Mouse (Mus musculus) midbrain, embryonic 16.5 days (tissue): ENCODE results near the gene Gprin1. TPM values are rescaled to one million over a fixed set of nuclear protein-coding genes. Genes with fewer than 3 reads are reported as not detected.

Experiments used
- ATAC-seq: fragments of 200-750 bp; cut with Nextera tagmentation; 2 replicates; pipeline ENCODE4 v1.8.0; 2017; ENCODE audit warnings: moderate TSS enrichment
- H3K27ac ChIP-seq: fragments of 300-500 bp; sonication (generic); 2 replicates; pipeline ENCODE4 v1.5.1; 2014; ENCODE audit warnings: mild to moderate bottlenecking, low read length, mixed read lengths
- H3K27me3 ChIP-seq: fragments of 300-500 bp; sonication (generic); 2 replicates; pipeline ENCODE4 v1.6.1; 2014; ENCODE audit warnings: low read depth, low read length, mixed read lengths; ENCODE audit not compliant: control insufficient read depth, insufficient read depth
- H3K36me3 ChIP-seq: fragments of 300-500 bp; sonication (generic); 2 replicates; pipeline ENCODE4 v1.6.1; 2014; ENCODE audit warnings: mild to moderate bottlenecking, low read length, moderate library complexity, mixed read lengths; ENCODE audit not compliant: control insufficient read depth, insufficient read depth
- H3K4me1 ChIP-seq: fragments of 300-500 bp; sonication (generic); 2 replicates; pipeline ENCODE4 v1.6.1; 2014; ENCODE audit warnings: mild to moderate bottlenecking, low read length, mixed read lengths; ENCODE audit not compliant: control insufficient read depth, insufficient read depth
- H3K4me2 ChIP-seq: fragments of 300-500 bp; sonication (generic); 2 replicates; pipeline ENCODE4 v1.6.1; 2014; ENCODE audit warnings: mild to moderate bottlenecking, low read length, mixed read lengths
- H3K4me3 ChIP-seq: fragments of 300-500 bp; sonication (generic); 2 replicates; pipeline ENCODE4 v1.5.1; 2014; ENCODE audit warnings: low read depth, mild to moderate bottlenecking, low read length, moderate library complexity, mixed read lengths
- H3K9ac ChIP-seq: fragments of 300-500 bp; sonication (generic); 2 replicates; pipeline ENCODE4 v1.6.1; 2014; ENCODE audit warnings: low read depth, low read length, mixed read lengths
- H3K9me3 ChIP-seq: fragments of 300-500 bp; sonication (generic); replicated peaks from 2 replicates; pipeline ENCODE4 v1.6.1; 2014; ENCODE audit warnings: mild to moderate bottlenecking, low read length, mixed read lengths; ENCODE audit not compliant: control insufficient read depth, poor library complexity, severe bottlenecking
- WGBS: fragments of 180-500 bp; shearing (Covaris S2); extraction: QIAGEN DNeasy Blood & Tissue Kit; methylation state at CpG from one replicate; pipeline ENCODE4 v1.1.7; 2014; 5-methylcytosine and 5-hydroxymethylcytosine counted together
- polyA plus RNA-seq: library from polyadenylated mRNA; unstranded; fragments of >200 nt; fragmentation: Nextera tagmentation; extraction: Ambion mirVana; gene quantifications from 2 replicates; pipeline ENCODE4 v1.2.1, GENCODE M21; 2015

Gprin1 gene
- 5.5 and 6.6 TPM in 2 replicates for polyA plus RNA-seq

- peaks cover 3% of the 10 kb centered on the region; the same call in 1 of the 2 replicates for H3K27me3 ChIP-seq
- peak within 1 kb of the TSS; percentile 61 for H3K4me2 ChIP-seq
- H3K4me1 ChIP-seq, result peaks cover 45% of the 10 kb centered on the region
- no peaks in the 10 kb centered on the region for H3K36me3 ChIP-seq
- peak within 1 kb of the TSS; percentile 83 for H3K9ac ChIP-seq
- peak within 1 kb of the TSS; percentile 92 for H3K27ac ChIP-seq
- no peaks in the 10 kb centered on the region for H3K9me3 ChIP-seq
- 1% methylated on average over 18 of the region's 29 CpGs for WGBS
- peak within 1 kb of the TSS; percentile 68 for H3K4me3 ChIP-seq
- ATAC-seq, result peak; percentile 72
These were observed at the start of gene Gprin1 for GRCm38 (mm10) chr13:54749864-54750411. TSS of gene Gprin1 (minus strand) at chr13:54749874.

GRCm38 (mm10) chr13:54798740-54799139 lies 49.1 kb upstream of the Gprin1 start:
- Histone ChIP-seq H3K27ac (no peak overlapping the region), H3K9me3 (no peaks in the 10 kb centered on the region), H3K9ac (no peak overlapping the region), H3K27me3 (no peaks in the 10 kb centered on the region; the same call in none of the 2 replicates), H3K4me1 (no peaks in the 10 kb centered on the region), H3K4me3 (no peak overlapping the region), H3K36me3 (no peaks in the 10 kb centered on the region), H3K4me2 (no peak overlapping the region)
- ATAC-seq, result no peak
- WGBS, result 81% methylated on average over 10 of the region's 10 CpGs

- 84% methylated on average over 16 of the region's 16 CpGs for WGBS
- ATAC-seq, result no peak
- no peak overlapping the region for H3K4me3 ChIP-seq
These were observed 48.4 kb upstream of the Gprin1 start for GRCm38 (mm10) chr13:54797861-54798643.

GRCm38 (mm10) chr13:54797356-54797755 lies 47.7 kb upstream of the Gprin1 start:
- H3K9ac ChIP-seq, result no peak overlapping the region
- WGBS, result 43% methylated on average over 4 of the region's 4 CpGs
- H3K36me3 ChIP-seq, result no peaks in the 10 kb centered on the region
- no peaks in the 10 kb centered on the region for H3K4me1 ChIP-seq
- no peaks in the 10 kb centered on the region; the same call in none of the 2 replicates for H3K27me3 ChIP-seq
- H3K4me2 ChIP-seq, result no peak overlapping the region
- no peak overlapping the region for H3K4me3 ChIP-seq
- no peak overlapping the region for H3K27ac ChIP-seq
- ATAC-seq, result 0 out of 2 replicates have a peak, but pooled peaks have one; percentile 37
- H3K9me3 ChIP-seq, result no peaks in the 10 kb centered on the region

More at GRCm38 (mm10) chr13:54797861-54798643, 48.4 kb upstream of the Gprin1 start:
- no peaks in the 10 kb centered on the region for H3K9me3 ChIP-seq
- no peak overlapping the region for H3K9ac ChIP-seq
- no peaks in the 10 kb centered on the region for H3K36me3 ChIP-seq
- no peak overlapping the region for H3K4me2 ChIP-seq
- no peaks in the 10 kb centered on the region for H3K4me1 ChIP-seq
- no peak overlapping the region for H3K27ac ChIP-seq
- no peaks in the 10 kb centered on the region; the same call in none of the 2 replicates for H3K27me3 ChIP-seq

- no peak overlapping the region for H3K27ac ChIP-seq
- no peaks in the 10 kb centered on the region for H3K36me3 ChIP-seq
- no peaks in the 10 kb centered on the region; the same call in 1 of the 2 replicates for H3K4me1 ChIP-seq
- no peak overlapping the region for H3K4me2 ChIP-seq
- WGBS, result 47% methylated on average over 5 of the region's 5 CpGs
- ATAC-seq, result no peak
- peaks cover 3% of the 10 kb centered on the region for H3K27me3 ChIP-seq
- H3K9ac ChIP-seq, result no peak overlapping the region
- no peaks in the 10 kb centered on the region for H3K9me3 ChIP-seq
- H3K4me3 ChIP-seq, result no peak overlapping the region
These were observed 45.2 kb upstream of the Gprin1 start for GRCm38 (mm10) chr13:54794843-54795242.

- Histone ChIP-seq H3K27ac (no peak overlapping the region), H3K9me3 (no peaks in the 10 kb centered on the region), H3K27me3 (peaks cover 3% of the 10 kb centered on the region), H3K4me3 (no peak overlapping the region), H3K36me3 (no peaks in the 10 kb centered on the region), H3K4me1 (no peaks in the 10 kb centered on the region; the same call in 1 of the 2 replicates), H3K9ac (no peak overlapping the region), H3K4me2 (no peak overlapping the region)
- 77% methylated on average over 16 of the region's 16 CpGs for WGBS
- no peak for ATAC-seq
These were observed 44.4 kb upstream of the Gprin1 start for GRCm38 (mm10) chr13:54794002-54794577.

- Histone ChIP-seq H3K4me2 (no peak overlapping the region), H3K27me3 (peaks cover 3% of the 10 kb centered on the region), H3K36me3 (no peaks in the 10 kb centered on the region), H3K9me3 (no peaks in the 10 kb centered on the region), H3K9ac (no peak overlapping the region), H3K27ac (no peak overlapping the region), H3K4me3 (no peak overlapping the region), H3K4me1 (no peaks in the 10 kb centered on the region; the same call in 1 of the 2 replicates)
- WGBS, result 22% methylated on average over 21 of the region's 21 CpGs
- no peak for ATAC-seq
These were observed 42.9 kb upstream of the Gprin1 start for GRCm38 (mm10) chr13:54792259-54793230.
